Comparison of ENCODE assay signal across 8 mouse cellular contexts in the genomic region with DNA sequence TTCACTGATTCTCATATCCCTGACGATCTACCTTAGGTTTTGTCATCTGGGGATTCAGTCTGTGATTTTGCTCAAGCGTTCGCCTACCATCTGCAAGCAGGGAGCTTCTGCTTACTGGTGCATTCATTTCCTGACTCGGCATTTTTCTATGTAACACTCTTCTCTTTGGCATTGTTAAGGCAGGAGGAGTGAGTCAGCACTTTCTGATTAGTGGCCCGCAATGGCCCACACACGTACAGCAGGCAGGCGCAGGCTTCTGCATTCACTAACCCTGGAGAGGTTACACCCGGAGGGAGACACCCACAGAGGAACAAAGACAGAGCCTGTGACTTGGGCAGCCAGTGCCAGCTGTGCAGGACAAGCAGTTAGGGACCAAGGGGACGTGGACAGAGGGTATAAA. TPM values are rescaled to one million over a fixed set of nuclear protein-coding genes. Genes with fewer than 3 reads are reported as not detected.
A peak's percentile ranks its signal among the peaks of the same experiment; 100 is the strongest.
DNase-seq lines count a peak whose midpoint lies in the region; ATAC-seq lines count a peak whose summit lies in the region.

No protein-coding gene starts in this region.

- H3K4me3 ChIP-seq in liver, embryonic 16.5 days (ENCODE audit: low read depth, low read length): no peak overlapping the region

- no peaks in the 10 kb centered on the region for H3K36me3 ChIP-seq in liver, embryonic 16.5 days (ENCODE audit: control insufficient read depth, insufficient read depth)

- H3K9ac ChIP-seq in liver, embryonic 16.5 days (ENCODE audit: low read depth, low read length): no peak overlapping the region

- no peaks in the 10 kb centered on the region for H3K9me3 ChIP-seq in liver, embryonic 16.5 days (replicated peaks; ENCODE audit: control insufficient read depth, low read length)

- H3K27ac ChIP-seq in liver, embryonic 16.5 days (ENCODE audit: low read length): peak overlapping the region; percentile 8; the same call in 1 of the 2 replicates

- DNase-seq in adrenal gland, adult 2 months: peak; percentile 29
- no peak for DNase-seq in adrenal gland, adult 18-20 months (ENCODE audit: low spot score in 2 of 2)
- DNase-seq in right cerebral cortex, adult 18-20 months: peak; percentile 49
- no peak for DNase-seq in right cerebral cortex, postnatal 25 days
- DNase-seq in heart, postnatal 14 days: peak; percentile 3 to 13
- no peak for DNase-seq in cerebellum, postnatal 36 days
- no peak for DNase-seq in urinary bladder, postnatal 25 days (ENCODE audit: low spot score)

- H3K4me1 ChIP-seq in liver, embryonic 16.5 days (ENCODE audit: control insufficient read depth, low read depth, low read length): peaks cover 21% of the 10 kb centered on the region

- H3K4me2 ChIP-seq in liver, embryonic 16.5 days (ENCODE audit: low read depth, low read length): no peak overlapping the region

- intact Hi-C loops in heart, postnatal 14 days (cut with DNase I): no loop called here

- no peaks in the 10 kb centered on the region for H3K27me3 ChIP-seq in liver, embryonic 16.5 days (ENCODE audit: control insufficient read depth, insufficient read depth, low read depth, low read length)

- peak; percentile 87 for ATAC-seq in liver, embryonic 16.5 days (ENCODE audit: low read depth)

- 26% methylated on average over 9 of the region's 9 CpGs for WGBS in liver, embryonic 16.5 days (ENCODE audit: insufficient replicate concordance)

RNA-seq across cellular contexts. Expression of gene Polr3g, which starts 19.2 kb away (rescaled TPM):
- 1 to 10 TPM; 4.5 to 6.6 TPM for total RNA-seq in adrenal gland, adult 2 months (2021)
- polyA plus RNA-seq in adrenal gland, adult 2 months (2012; rRNA removed): 1.4 TPM in 2 replicates
- total RNA-seq in adrenal gland, adult 18-20 months (2021): 1 to 10 TPM; 4.5 to 5.8 TPM
- total RNA-seq in heart, postnatal 14 days (2021): 1 to 10 TPM; 1.9 to 2.0 TPM
- 6.5 and 8.4 TPM in 2 replicates for polyA plus RNA-seq in liver, embryonic 16.5 days (2015; fragmentation: Nextera tagmentation; extraction: Ambion mirVana)

RNA-seq across cellular contexts. Expression of gene Mblac2, which starts 19.5 kb away (rescaled TPM):
- total RNA-seq in adrenal gland, adult 2 months (2021): 10 to 100 TPM; 10.6 to 12.4 TPM
- polyA plus RNA-seq in adrenal gland, adult 2 months (2012; rRNA removed): 5.6 and 5.7 TPM in 2 replicates
- 1 to 10 TPM; 8.2 to 8.3 TPM for total RNA-seq in adrenal gland, adult 18-20 months (2021)
- total RNA-seq in heart, postnatal 14 days (2021): 1 to 10 TPM; 2.7 to 2.8 TPM
- polyA plus RNA-seq in liver, embryonic 16.5 days (2015; fragmentation: Nextera tagmentation; extraction: Ambion mirVana): 3.1 and 3.4 TPM in 2 replicates

RNA-seq across cellular contexts. Expression of gene Lysmd3, which starts 34.1 kb away (rescaled TPM):
- total RNA-seq in adrenal gland, adult 2 months (2021): 10 to 100 TPM; 21.3 to 23.4 TPM
- 1.7 and 2.5 TPM in 2 replicates for polyA plus RNA-seq in adrenal gland, adult 2 months (2012; rRNA removed)
- 10 to 100 TPM; 15.5 to 22.1 TPM for total RNA-seq in adrenal gland, adult 18-20 months (2021)
- 10 to 100 TPM; 13.1 to 19.0 TPM for total RNA-seq in heart, postnatal 14 days (2021)
- 18.7 and 19.0 TPM in 2 replicates for polyA plus RNA-seq in liver, embryonic 16.5 days (2015; fragmentation: Nextera tagmentation; extraction: Ambion mirVana)

RNA-seq across cellular contexts. Expression of gene Adgrv1, which starts 58.7 kb away (rescaled TPM):
- total RNA-seq in adrenal gland, adult 2 months (2021): 1 to 10 TPM; 1.2 to 2.0 TPM
- polyA plus RNA-seq in adrenal gland, adult 2 months (2012; rRNA removed): 0.58 and 0.79 TPM in 2 replicates
- 1 to 10 TPM; 1.5 to 1.9 TPM for total RNA-seq in adrenal gland, adult 18-20 months (2021)
- under 1 TPM; 0.14 to 0.34 TPM for total RNA-seq in heart, postnatal 14 days (2021)
- 0.17 and 0.19 TPM in 2 replicates for polyA plus RNA-seq in liver, embryonic 16.5 days (2015; fragmentation: Nextera tagmentation; extraction: Ambion mirVana)

Comparison
In these comparisons a context has a peak if more than half of its experiments do, and no peak if none do; other contexts are left out.
1. DNase-seq: peak in adrenal gland, adult 2 months (single experiment), right cerebral cortex, adult 18-20 months (single experiment) and heart, postnatal 14 days (2 of 2); none in adrenal gland, adult 18-20 months (0 of 2), right cerebral cortex, postnatal 25 days (single experiment), cerebellum, postnatal 36 days (0 of 2) and urinary bladder, postnatal 25 days (single experiment).